Comparison of ENCODE assay signal across 19 mouse cellular contexts in genomic region chr5:27417398-27417797, GRCm38 (mm10).
DNase-seq lines count a peak whose midpoint lies in the region; ATAC-seq lines count a peak whose summit lies in the region.
"Had no signal": no experiment of that assay in that cellular context is flagged by ENCODE, and none has a peak within 500 bp of the region (broad histone marks: within the 10 kb centered on the region; RNA-seq: fewer than 3 reads in every experiment).

No protein-coding gene starts in this region.

- H3K27ac ChIP-seq in hindbrain, embryonic 13.5 days, result no peak overlapping the region
- H3K27ac ChIP-seq: heart, embryonic 13.5 days had no signal

- H3K9ac ChIP-seq in hindbrain, embryonic 13.5 days, result no peak overlapping the region
- H3K9ac ChIP-seq: heart, embryonic 13.5 days had no signal

- H3K27me3 ChIP-seq in hindbrain, embryonic 13.5 days, result no peaks in the 10 kb centered on the region
- H3K27me3 ChIP-seq: heart, embryonic 13.5 days had no signal

- H3K4me1 ChIP-seq in hindbrain, embryonic 13.5 days (replicated peaks), result no peaks in the 10 kb centered on the region

- intact Hi-C loops in heart, postnatal 14 days (cut with DNase I), result loop anchor here (5.0 kb wide), 1 partner anchor 340 kb away; no protein-coding TSS in a partner anchor

- no peak overlapping the region for H3K4me3 ChIP-seq in hindbrain, embryonic 13.5 days
- H3K4me3 ChIP-seq: heart, embryonic 13.5 days had no signal

- no peaks in the 10 kb centered on the region for H3K9me3 ChIP-seq in hindbrain, embryonic 13.5 days
- H3K9me3 ChIP-seq: heart, embryonic 13.5 days had no signal

- ATAC-seq in hindbrain, embryonic 13.5 days (ENCODE audit: low FRiP score), result no peak
- ATAC-seq: forebrain, embryonic 16.5 days had no signal

- no peak overlapping the region for H3K4me2 ChIP-seq in hindbrain, embryonic 13.5 days
- H3K4me2 ChIP-seq: heart, embryonic 13.5 days; liver, embryonic 11.5 days had no signal

- 74% methylated on average over 7 of the region's 7 CpGs for WGBS in hindbrain, embryonic 13.5 days

- H3K36me3 ChIP-seq in hindbrain, embryonic 13.5 days, result no peaks in the 10 kb centered on the region
- H3K36me3 ChIP-seq: heart, embryonic 13.5 days had no signal

- peak; percentile 83 for DNase-seq in heart, adult 11 months
- DNase-seq in heart, postnatal 4 days, result no peak
- DNase-seq in right cerebral cortex, postnatal 10 days (ENCODE audit: low spot score in 2 of 2), result peak; percentile 28 to 56
- no peak for DNase-seq in right cerebral cortex, postnatal 14 days
- DNase-seq in cerebellum, postnatal 10 days, result peak; percentile 61 to 71
- peak; percentile 32 to 36 for DNase-seq in layer of hippocampus, postnatal 36 days
- DNase-seq in heart, postnatal 14 days, result no peak
- DNase-seq: adrenal gland, postnatal 25 days; B cell, adult 2 months; heart, postnatal 36 days; kidney, adult 8-10 months; kidney, postnatal 14 days; lung, adult 18-20 months; spleen, adult 18-20 months; thymus, postnatal 36 days had no signal

Comparison
In these comparisons a context has a peak if more than half of its experiments do, and no peak if none do; other contexts are left out.
1. DNase-seq: peak in heart, adult 11 months (single experiment), right cerebral cortex, postnatal 10 days (2 of 2), cerebellum, postnatal 10 days (2 of 2) and layer of hippocampus, postnatal 36 days (2 of 2); none in heart, postnatal 4 days (single experiment), right cerebral cortex, postnatal 14 days (single experiment) and heart, postnatal 14 days (0 of 2).